Mouse (Mus musculus) kidney, postnatal 0 days (tissue): ENCODE measurements at regions not wholly inside any gene's neighbourhood (a gene's known extent, or its start where the extent isn't known, plus 50 kb on each side); places are given as distances from the start of the nearest gene placed in this dataset.

Experiments
- ATAC-seq: fragments of 200-750 bp; cut with Nextera tagmentation; replicated peaks from 2 replicates; pipeline ENCODE4 v1.8.0; 2017; ENCODE audit warnings: low read depth, moderate number of reproducible peaks, moderate TSS enrichment, moderate library complexity; ENCODE audit not compliant: low FRiP score
- DNase-seq: peaks from one replicate; pipeline ENCODE4 v3.0.0-alpha.2; 2016; ENCODE audit warnings: low spot score
- H3K27ac ChIP-seq: fragments of 300-500 bp; sonication (generic); 2 replicates; pipeline ENCODE4 v1.5.1; 2014; ENCODE audit warnings: mild to moderate bottlenecking
- H3K27me3 ChIP-seq: fragments of 300-500 bp; sonication (generic); 2 replicates; pipeline ENCODE4 v1.6.1; 2014; ENCODE audit warnings: low read length, mixed read lengths; ENCODE audit not compliant: insufficient read depth
- H3K36me3 ChIP-seq: fragments of 300-500 bp; sonication (generic); 2 replicates; pipeline ENCODE4 v1.6.1; 2014; ENCODE audit warnings: low read length, mixed read lengths; ENCODE audit not compliant: insufficient read depth
- H3K4me1 ChIP-seq: fragments of 300-500 bp; sonication (generic); replicated peaks from 2 replicates; pipeline ENCODE4 v1.6.1; 2014; ENCODE audit warnings: antibody characterized with exemption, low read length, mixed read lengths; ENCODE audit not compliant: insufficient read depth
- H3K4me2 ChIP-seq: fragments of 300-500 bp; sonication (generic); 2 replicates; pipeline ENCODE4 v1.6.1; 2014; ENCODE audit warnings: mild to moderate bottlenecking, low read length, moderate library complexity, mixed read lengths
- H3K4me3 ChIP-seq: fragments of 300-500 bp; sonication (generic); replicated peaks from 2 replicates; pipeline ENCODE4 v1.5.1; 2014; ENCODE audit warnings: low read depth, low read length
- H3K9ac ChIP-seq: fragments of 300-500 bp; sonication (generic); 2 replicates; pipeline ENCODE4 v1.6.1; 2014; ENCODE audit warnings: low read depth, low read length
- H3K9me3 ChIP-seq: fragments of 300-500 bp; sonication (generic); replicated peaks from 2 replicates; pipeline ENCODE4 v1.6.1; 2016; ENCODE audit warnings: low read length, inconsistent platforms, mixed read lengths
- CTCF ChIP-seq: IDR thresholded peaks from 2 replicates; pipeline ENCODE4 v1.5.1; 2016; ENCODE audit warnings: antibody characterized with exemption, low read depth, mild to moderate bottlenecking, moderate library complexity
- WGBS: fragments of 180-500 bp; shearing (Covaris S2); extraction: QIAGEN DNeasy Blood & Tissue Kit; methylation state at CpG from one replicate; pipeline ENCODE4 v1.1.7; 2014; 5-methylcytosine and 5-hydroxymethylcytosine counted together

DNA sequence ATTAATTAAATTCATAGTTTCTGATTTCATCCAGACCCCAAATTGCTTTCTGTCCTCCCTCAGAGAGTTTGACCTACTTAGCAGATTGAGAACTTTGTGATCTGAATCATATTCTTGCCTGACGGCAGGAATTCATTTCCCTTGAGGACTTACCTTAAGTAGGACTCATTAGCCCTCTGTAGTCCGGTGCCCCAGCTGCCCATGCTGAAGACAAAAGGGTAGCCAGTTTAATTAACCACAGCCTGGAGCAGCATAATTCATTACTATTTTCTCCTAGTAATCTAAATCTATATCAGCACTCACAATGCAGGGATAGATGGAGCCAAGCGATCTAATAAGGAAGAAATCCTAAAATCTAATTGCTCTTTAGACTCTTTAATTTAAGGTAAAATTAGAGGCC lies 1470.9 kb upstream of the Igfbp7 start:
- Histone ChIP-seq H3K27ac (no peak overlapping the region), H3K9me3 (no peaks in the 10 kb centered on the region), H3K36me3 (no peaks in the 10 kb centered on the region), H3K9ac (no peak overlapping the region), H3K4me2 (no peak overlapping the region), H3K4me1 (no peaks in the 10 kb centered on the region), H3K4me3 (no peak overlapping the region), H3K27me3 (no peaks in the 10 kb centered on the region)
- no peak for ATAC-seq
- WGBS = 63% methylated on average over 3 of the region's 3 CpGs
- no peak for DNase-seq
- TF ChIP-seq CTCF = no peak

DNA sequence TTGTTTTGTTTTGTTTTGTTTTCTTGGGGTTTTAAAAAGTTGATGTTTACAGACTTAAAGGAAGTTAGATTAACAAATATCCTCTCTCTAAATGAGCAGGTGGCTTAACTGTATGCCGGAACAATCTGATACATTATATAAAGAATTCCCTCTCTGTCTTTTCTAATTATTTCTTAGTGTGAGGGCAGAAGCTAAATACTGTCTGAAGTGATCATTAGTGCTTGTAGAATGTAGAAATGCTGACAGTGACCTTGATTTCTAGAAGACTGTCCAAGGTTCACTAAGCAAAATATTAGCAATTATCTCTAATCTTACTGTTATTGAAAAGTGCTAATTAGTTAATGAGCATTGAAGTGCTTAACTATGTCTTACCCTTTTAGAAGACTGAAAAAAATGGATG lies 1437.3 kb upstream of the Igfbp7 start:
- Histone ChIP-seq H3K4me1 (no peaks in the 10 kb centered on the region), H3K9me3 (no peaks in the 10 kb centered on the region), H3K36me3 (no peaks in the 10 kb centered on the region), H3K27ac (no peak overlapping the region), H3K4me3 (no peak overlapping the region), H3K27me3 (no peaks in the 10 kb centered on the region), H3K4me2 (no peak overlapping the region), H3K9ac (no peak overlapping the region)
- ATAC-seq (no peak), DNase-seq (no peak)
- TF ChIP-seq CTCF = no peak
- WGBS = 85% methylated on average over 1 of the region's 1 CpGs

DNA sequence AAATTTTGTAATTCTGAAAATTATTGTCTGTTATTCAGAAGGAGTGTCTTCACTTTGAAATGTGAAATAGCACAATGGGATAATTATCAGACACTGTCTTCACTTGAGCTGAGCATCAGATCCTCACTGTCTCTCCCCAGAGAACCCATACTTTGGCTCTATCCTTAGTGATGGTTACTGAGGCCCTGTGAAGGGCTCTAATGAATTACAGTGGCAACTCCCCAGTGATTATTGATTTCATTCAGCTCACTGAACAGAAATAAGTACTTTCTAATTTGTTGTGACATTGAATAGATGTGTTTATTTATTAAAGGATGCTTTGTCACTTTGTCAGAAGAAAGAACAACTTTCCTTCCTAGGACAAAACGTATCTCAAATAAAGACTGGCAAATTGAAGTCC lies 1389.5 kb upstream of the Igfbp7 start:
- WGBS = 71% methylated on average over 1 of the region's 1 CpGs
- Histone ChIP-seq H3K4me2 (no peak overlapping the region), H3K27me3 (no peaks in the 10 kb centered on the region), H3K4me1 (no peaks in the 10 kb centered on the region), H3K27ac (no peak overlapping the region), H3K4me3 (no peak overlapping the region), H3K9me3 (no peaks in the 10 kb centered on the region), H3K9ac (no peak overlapping the region), H3K36me3 (no peaks in the 10 kb centered on the region)
- no peak for TF ChIP-seq CTCF
- no peak for DNase-seq
- no peak for ATAC-seq
